In the genomic region with DNA sequence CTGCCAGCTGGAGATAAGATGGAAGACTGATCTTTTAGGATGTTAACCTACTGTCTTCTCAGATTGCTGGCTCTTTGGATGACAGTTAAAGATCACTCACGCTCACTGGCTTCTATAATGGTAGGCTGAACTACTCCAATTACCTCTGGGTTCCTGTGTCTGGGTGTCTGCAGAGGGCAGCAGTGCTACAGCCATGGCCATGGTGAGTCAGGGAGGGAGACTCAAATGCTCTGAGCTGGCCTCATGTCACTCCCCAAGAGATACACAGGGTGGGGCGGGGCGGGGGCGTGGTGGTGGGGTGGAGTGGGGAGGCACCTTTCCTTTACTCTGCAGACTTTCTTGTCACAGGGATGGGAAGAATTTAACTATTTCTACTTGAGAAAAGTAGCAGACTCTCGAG, we compare ENCODE assay signal across 12 mouse cellular contexts. TPM values are rescaled to one million over a fixed set of nuclear protein-coding genes. Genes with fewer than 3 reads are reported as not detected.
DNase-seq lines count a peak whose midpoint lies in the region; ATAC-seq and TF ChIP-seq lines count a peak whose summit lies in the region.
"Had no signal": no experiment of that assay in that cellular context is flagged by ENCODE, and none has a peak within 500 bp of the region (broad histone marks: within the 10 kb centered on the region; RNA-seq: fewer than 3 reads in every experiment).

No protein-coding gene starts in this region.

- peak in 2 of 3 experiments; percentile 30 to 39; a peak in 3 of 6 replicates for TF ChIP-seq CTCF in MEL (IDR thresholded peaks at IDR 0.05 in 2 of 3, conservative IDR thresholded peaks at IDR 0.05 in 1 of 3; ENCODE audit: control insufficient read depth in 1 of 3, insufficient read depth in 1 of 3, low read depth in 2 of 3, low read length in 3 of 3, poor library complexity in 1 of 3, severe bottlenecking in 1 of 3)

- no peak overlapping the region for H3K4me3 ChIP-seq in heart, embryonic 13.5 days
- H3K4me3 ChIP-seq in MEL (ENCODE audit: control insufficient read depth in 1 of 2, insufficient read depth in 1 of 2, low read depth in 2 of 2, low read length in 2 of 2), result no peak overlapping the region
- no peak overlapping the region for H3K4me3 ChIP-seq in liver, embryonic 15.5 days (replicated peaks)
- H3K4me3 ChIP-seq: embryonic facial prominence, embryonic 13.5 days; hindbrain, embryonic 13.5 days; limb, embryonic 13.5 days had no signal

- H3K4me2 ChIP-seq in heart, embryonic 13.5 days, result no peak overlapping the region
- H3K4me2 ChIP-seq in liver, embryonic 15.5 days, result peak overlapping the region; percentile 19; the same call in 1 of the 2 replicates
- H3K4me2 ChIP-seq: embryonic facial prominence, embryonic 13.5 days; hindbrain, embryonic 13.5 days; limb, embryonic 13.5 days had no signal

- TF ChIP-seq RAD21 in MEL (IDR thresholded peaks at IDR 0.05; ENCODE audit: low read depth, low read length), result peak; percentile 21

- H3K36me3 ChIP-seq in heart, embryonic 13.5 days, result no peaks in the 10 kb centered on the region
- peaks cover 0 to 2% of the 10 kb centered on the region in 2 experiments; a peak in 1 of 4 replicates for H3K36me3 ChIP-seq in MEL (ENCODE audit: control insufficient read depth in 1 of 2, insufficient read depth in 2 of 2, low read length in 2 of 2)
- H3K36me3 ChIP-seq in liver, embryonic 15.5 days (replicated peaks), result no peaks in the 10 kb centered on the region
- H3K36me3 ChIP-seq: embryonic facial prominence, embryonic 13.5 days; hindbrain, embryonic 13.5 days; limb, embryonic 13.5 days had no signal

- H3K79me2 ChIP-seq in MEL (ENCODE audit: control insufficient read depth, insufficient read depth, low read length, poor library complexity), result no peaks in the 10 kb centered on the region

- H3K9ac ChIP-seq in heart, embryonic 13.5 days, result no peak overlapping the region
- no peak overlapping the region for H3K9ac ChIP-seq in MEL (ENCODE audit: control insufficient read depth, low read depth, low read length, poor library complexity, severe bottlenecking)
- no peak overlapping the region for H3K9ac ChIP-seq in liver, embryonic 15.5 days
- H3K9ac ChIP-seq: embryonic facial prominence, embryonic 13.5 days; hindbrain, embryonic 13.5 days; limb, embryonic 13.5 days had no signal

- 0 out of 2 replicates have a peak, but pooled peaks have one; percentile 29 for ATAC-seq in heart, embryonic 13.5 days (ENCODE audit: extremely low read depth, insufficient number of reproducible peaks, low FRiP score, low TSS enrichment)
- ATAC-seq in liver, embryonic 15.5 days (ENCODE audit: insufficient read depth), result peak; percentile 74
- ATAC-seq in inflammation-experienced regulatory T-cells, adult 6 months, result no peak
- ATAC-seq in cerebellum, adult (ENCODE audit: insufficient number of reproducible peaks, low FRiP score, low TSS enrichment), result no peak

- H3K9me3 ChIP-seq in heart, embryonic 13.5 days, result no peaks in the 10 kb centered on the region
- no peaks in the 10 kb centered on the region for H3K9me3 ChIP-seq in MEL (replicated peaks; ENCODE audit: insufficient read depth, low read length)
- H3K9me3 ChIP-seq in liver, embryonic 15.5 days (replicated peaks), result no peaks in the 10 kb centered on the region
- H3K9me3 ChIP-seq: embryonic facial prominence, embryonic 13.5 days; hindbrain, embryonic 13.5 days; limb, embryonic 13.5 days had no signal

- H3K27me3 ChIP-seq in heart, embryonic 13.5 days (replicated peaks), result no peaks in the 10 kb centered on the region
- no peaks in the 10 kb centered on the region for H3K27me3 ChIP-seq in MEL (ENCODE audit: control insufficient read depth in 1 of 2, insufficient read depth in 2 of 2, low read length in 2 of 2)
- no peaks in the 10 kb centered on the region for H3K27me3 ChIP-seq in liver, embryonic 15.5 days
- H3K27me3 ChIP-seq: embryonic facial prominence, embryonic 13.5 days; hindbrain, embryonic 13.5 days; limb, embryonic 13.5 days had no signal

- WGBS in heart, embryonic 13.5 days, result 33% methylated on average over 5 of the region's 5 CpGs
- 15% methylated on average over 5 of the region's 5 CpGs for WGBS in liver, embryonic 15.5 days (ENCODE audit: insufficient replicate concordance)

- H3K27ac ChIP-seq in heart, embryonic 13.5 days (replicated peaks), result no peak overlapping the region
- H3K27ac ChIP-seq in MEL (ENCODE audit: control insufficient read depth, low read depth, low read length), result no peak overlapping the region
- H3K27ac ChIP-seq in liver, embryonic 15.5 days (replicated peaks), result no peak overlapping the region
- H3K27ac ChIP-seq: embryonic facial prominence, embryonic 13.5 days; limb, embryonic 13.5 days had no signal

- no peak for TF ChIP-seq POLR2A in MEL (IDR thresholded peaks at IDR 0.05; ENCODE audit: control insufficient read depth in 1 of 2, insufficient read depth in 1 of 2, low read depth in 1 of 2, low read length in 2 of 2, poor library complexity in 1 of 2)

- no peaks in the 10 kb centered on the region for H3K4me1 ChIP-seq in heart, embryonic 13.5 days
- peaks cover 0 to 3% of the 10 kb centered on the region in 2 experiments; a peak in 1 of 4 replicates for H3K4me1 ChIP-seq in MEL (ENCODE audit: control insufficient read depth in 1 of 2, insufficient read depth in 2 of 2, low read length in 2 of 2)
- H3K4me1 ChIP-seq in liver, embryonic 15.5 days (replicated peaks), result peaks cover 19% of the 10 kb centered on the region
- H3K4me1 ChIP-seq: embryonic facial prominence, embryonic 13.5 days; limb, embryonic 13.5 days had no signal

- TF ChIP-seq EP300 in MEL (IDR thresholded peaks at IDR 0.05; ENCODE audit: low read depth in 1 of 2, low read length in 2 of 2), result no peak

- DNase-seq in heart, adult 11 months, result no peak
- peak; percentile 45 for DNase-seq in MEL (ENCODE audit: low read depth, low spot score)
- DNase-seq in c-Kit-positive CD71-positive TER-119-positive erythroid progenitor cells, embryonic 14.5 days (ENCODE audit: low spot score), result peak; percentile 53
- no peak for DNase-seq in lung, postnatal 14 days
- DNase-seq: layer of hippocampus, adult 9-11 months had no signal

TF ChIP-seq in MEL, 35 proteins besides CTCF, POLR2A, EP300 and RAD21:
- TF ChIP-seq SMC3 (IDR thresholded peaks at IDR 0.05; ENCODE audit: low read depth, low read length), result 0 out of 2 replicates have a peak, but pooled peaks have one; percentile 1
- no peak for TF ChIP-seq JUND (IDR thresholded peaks at IDR 0.05; ENCODE audit: low read depth, low read length)
TF ChIP-seq in MEL: peak in this region for 1.

RNA-seq across cellular contexts. Expression of a gene that starts 42.1 kb away (rescaled TPM):
- 15.5 and 16.4 TPM in 2 replicates for polyA plus RNA-seq in heart, embryonic 13.5 days (2015; fragmentation: Nextera tagmentation; extraction: Ambion mirVana)
- total RNA-seq in MEL (2012; rRNA removed), result 25.3 and 27.6 TPM in 2 replicates
- 100 to 1,000 TPM in 1 of 2 experiments, 10 to 100 TPM in 1; 29.9 to 154 TPM for polyA plus RNA-seq in MEL (2012; ENCODE audit: insufficient read depth in 1 of 2, insufficient read length in 2 of 2, low read depth in 1 of 2, low replicate concordance in 2 of 2, missing spikeins in 1 of 2)
- polyA plus RNA-seq in liver, embryonic 15.5 days (2015; fragmentation: Nextera tagmentation; extraction: Ambion mirVana), result 12.7 and 14.1 TPM in 2 replicates
- polyA plus RNA-seq in inflammation-experienced regulatory T-cells, adult 6 months (2017; shearing (Covaris generic)), result 10 to 100 TPM; 17.9 to 21.0 (median 20.3) TPM

Comparison
In these comparisons a context has a peak if more than half of its experiments do, and no peak if none do; other contexts are left out.
1. ATAC-seq: peak in heart, embryonic 13.5 days (single experiment) and liver, embryonic 15.5 days (single experiment); none in inflammation-experienced regulatory T-cells, adult 6 months (single experiment) and cerebellum, adult (single experiment).
2. DNase-seq: peak in MEL (single experiment) and c-Kit-positive CD71-positive TER-119-positive erythroid progenitor cells, embryonic 14.5 days (single experiment); none in heart, adult 11 months (single experiment) and lung, postnatal 14 days (single experiment).